Mouse (Mus musculus): ENCODE results near the gene E130308A19Rik. TPM values are rescaled to one million over a fixed set of nuclear protein-coding genes. Genes with fewer than 3 reads are reported as not detected.
A peak's percentile ranks its signal among the peaks of the same experiment; 100 is the strongest.

E130308A19Rik gene
- polyA plus RNA-seq, 1 experiment from 2014 or later, result 37.3 TPM

- Histone ChIP-seq H3K27me3 (replicated peaks; ENCODE audit: control insufficient read depth, insufficient read depth, low read length) (no peaks in the 10 kb centered on the region), H3K36me3 (ENCODE audit: control insufficient read depth, insufficient read depth, low read length) (no peaks in the 10 kb centered on the region), H3K4me2 (ENCODE audit: low read length) (peak overlapping the region; percentile 28; the same call in 1 of the 2 replicates), H3K9ac (ENCODE audit: low read depth, low read length) (no peak overlapping the region), H3K4me3 (ENCODE audit: low read length) (no peak overlapping the region), H3K9me3 (ENCODE audit: control insufficient read depth, low read length) (no peaks in the 10 kb centered on the region), H3K4me1 (ENCODE audit: control insufficient read depth, insufficient read depth, low read depth, low read length) (peaks cover 16% of the 10 kb centered on the region), H3K27ac (ENCODE audit: low read depth, low read length) (no peak overlapping the region; the same call in 1 of the 2 replicates)
- WGBS, result 8% methylated on average over 7 of the region's 7 CpGs
- peak; percentile 19; the same call in 1 of the 2 replicates for ATAC-seq
Observed at GRCm38 (mm10) chr4:59629076-59629874, 3.3 kb downstream of the E130308A19Rik start.

GRCm38 (mm10) chr4:59630122-59630521 lies 4.1 kb downstream of the E130308A19Rik start:
- Histone ChIP-seq H3K4me3 (ENCODE audit: low read length) (no peak overlapping the region), H3K4me2 (ENCODE audit: low read length) (no peak overlapping the region), H3K27ac (ENCODE audit: low read depth, low read length) (no peak overlapping the region), H3K27me3 (replicated peaks; ENCODE audit: control insufficient read depth, insufficient read depth, low read length) (no peaks in the 10 kb centered on the region), H3K4me1 (ENCODE audit: control insufficient read depth, insufficient read depth, low read depth, low read length) (peaks cover 16% of the 10 kb centered on the region), H3K9me3 (ENCODE audit: control insufficient read depth, low read length) (no peaks in the 10 kb centered on the region), H3K36me3 (ENCODE audit: control insufficient read depth, insufficient read depth, low read length) (no peaks in the 10 kb centered on the region), H3K9ac (ENCODE audit: low read depth, low read length) (no peak overlapping the region)
- 43% methylated on average over 9 of the region's 9 CpGs for WGBS
- ATAC-seq, result no peak

- peaks cover 2% of the 10 kb centered on the region for H3K4me1 ChIP-seq (ENCODE audit: control insufficient read depth, insufficient read depth, low read depth, low read length)
- no peak for ATAC-seq
Observed at GRCm38 (mm10) chr4:59634532-59634931, 8.5 kb downstream of the E130308A19Rik start.

GRCm38 (mm10) chr4:59639163-59639562 lies 13.2 kb downstream of the E130308A19Rik start:
- no peaks in the 10 kb centered on the region; the same call in none of the 2 replicates for H3K4me1 ChIP-seq (ENCODE audit: control insufficient read depth, insufficient read depth, low read depth, low read length)
- H3K9me3 ChIP-seq (ENCODE audit: control insufficient read depth, low read length), result no peaks in the 10 kb centered on the region
- ATAC-seq, result no peak
- no peak overlapping the region for H3K4me3 ChIP-seq (ENCODE audit: low read length)
- H3K27ac ChIP-seq (ENCODE audit: low read depth, low read length), result no peak overlapping the region
- H3K27me3 ChIP-seq (replicated peaks; ENCODE audit: control insufficient read depth, insufficient read depth, low read length), result no peaks in the 10 kb centered on the region
- no peak overlapping the region for H3K9ac ChIP-seq (ENCODE audit: low read depth, low read length)
- no peak overlapping the region for H3K4me2 ChIP-seq (ENCODE audit: low read length)
- H3K36me3 ChIP-seq (ENCODE audit: control insufficient read depth, insufficient read depth, low read length), result no peaks in the 10 kb centered on the region

More at GRCm38 (mm10) chr4:59634532-59634931, 8.5 kb downstream of the E130308A19Rik start:
- H3K27me3 ChIP-seq (replicated peaks; ENCODE audit: control insufficient read depth, insufficient read depth, low read length), result no peaks in the 10 kb centered on the region
- H3K9me3 ChIP-seq (ENCODE audit: control insufficient read depth, low read length), result no peaks in the 10 kb centered on the region
- WGBS, result 61% methylated on average over 1 of the region's 1 CpGs
- H3K27ac ChIP-seq (ENCODE audit: low read depth, low read length), result no peak overlapping the region
- no peaks in the 10 kb centered on the region for H3K36me3 ChIP-seq (ENCODE audit: control insufficient read depth, insufficient read depth, low read length)
- H3K9ac ChIP-seq (ENCODE audit: low read depth, low read length), result no peak overlapping the region
- no peak overlapping the region for H3K4me2 ChIP-seq (ENCODE audit: low read length)
- no peak overlapping the region for H3K4me3 ChIP-seq (ENCODE audit: low read length)

GRCm38 (mm10) chr4:59640720-59641119 lies 14.7 kb downstream of the E130308A19Rik start:
- 92% methylated on average over 2 of the region's 2 CpGs for WGBS
- no peak overlapping the region for H3K4me2 ChIP-seq (ENCODE audit: low read length)
- H3K9ac ChIP-seq (ENCODE audit: low read depth, low read length), result no peak overlapping the region
- H3K27me3 ChIP-seq (replicated peaks; ENCODE audit: control insufficient read depth, insufficient read depth, low read length), result no peaks in the 10 kb centered on the region
- H3K4me1 ChIP-seq (ENCODE audit: control insufficient read depth, insufficient read depth, low read depth, low read length), result peaks cover 3% of the 10 kb centered on the region
- ATAC-seq, result no peak
- H3K36me3 ChIP-seq (ENCODE audit: control insufficient read depth, insufficient read depth, low read length), result no peaks in the 10 kb centered on the region
- no peak overlapping the region for H3K4me3 ChIP-seq (ENCODE audit: low read length)
- H3K27ac ChIP-seq (ENCODE audit: low read depth, low read length), result no peak overlapping the region
- H3K9me3 ChIP-seq (ENCODE audit: control insufficient read depth, low read length), result no peaks in the 10 kb centered on the region

GRCm38 (mm10) chr4:59642039-59642438 lies 16.0 kb downstream of the E130308A19Rik start:
- H3K27ac ChIP-seq (ENCODE audit: low read depth, low read length), result no peak overlapping the region
- no peak overlapping the region for H3K9ac ChIP-seq (ENCODE audit: low read depth, low read length)
- no peaks in the 10 kb centered on the region for H3K9me3 ChIP-seq (ENCODE audit: control insufficient read depth, low read length)
- H3K36me3 ChIP-seq (ENCODE audit: control insufficient read depth, insufficient read depth, low read length), result no peaks in the 10 kb centered on the region
- H3K4me3 ChIP-seq (ENCODE audit: low read length), result no peak overlapping the region
- ATAC-seq, result no peak
- H3K4me1 ChIP-seq (ENCODE audit: control insufficient read depth, insufficient read depth, low read depth, low read length), result peaks cover 3% of the 10 kb centered on the region
- H3K27me3 ChIP-seq (replicated peaks; ENCODE audit: control insufficient read depth, insufficient read depth, low read length), result no peaks in the 10 kb centered on the region
- WGBS, result 86% methylated on average over 3 of the region's 3 CpGs
- no peak overlapping the region for H3K4me2 ChIP-seq (ENCODE audit: low read length)

- H3K4me1 ChIP-seq (ENCODE audit: control insufficient read depth, insufficient read depth, low read depth, low read length), result peaks cover 3% of the 10 kb centered on the region
- no peak overlapping the region for H3K4me3 ChIP-seq (ENCODE audit: low read length)
- no peak for ATAC-seq
- H3K9ac ChIP-seq (ENCODE audit: low read depth, low read length), result no peak overlapping the region
- H3K9me3 ChIP-seq (ENCODE audit: control insufficient read depth, low read length), result no peaks in the 10 kb centered on the region
- no peaks in the 10 kb centered on the region for H3K27me3 ChIP-seq (replicated peaks; ENCODE audit: control insufficient read depth, insufficient read depth, low read length)
- H3K36me3 ChIP-seq (ENCODE audit: control insufficient read depth, insufficient read depth, low read length), result no peaks in the 10 kb centered on the region
- WGBS, result 92% methylated on average over 2 of the region's 2 CpGs
- H3K4me2 ChIP-seq (ENCODE audit: low read length), result no peak overlapping the region
- H3K27ac ChIP-seq (ENCODE audit: low read depth, low read length), result no peak overlapping the region
Observed at GRCm38 (mm10) chr4:59642657-59643056, 16.6 kb downstream of the E130308A19Rik start.

- Histone ChIP-seq H3K9me3 (ENCODE audit: control insufficient read depth, low read length) (no peaks in the 10 kb centered on the region), H3K27ac (ENCODE audit: low read depth, low read length) (no peak overlapping the region), H3K9ac (ENCODE audit: low read depth, low read length) (no peak overlapping the region), H3K4me1 (ENCODE audit: control insufficient read depth, insufficient read depth, low read depth, low read length) (peaks cover 3% of the 10 kb centered on the region; the same call in 1 of the 2 replicates), H3K4me3 (ENCODE audit: low read length) (no peak overlapping the region), H3K27me3 (replicated peaks; ENCODE audit: control insufficient read depth, insufficient read depth, low read length) (no peaks in the 10 kb centered on the region), H3K36me3 (ENCODE audit: control insufficient read depth, insufficient read depth, low read length) (no peaks in the 10 kb centered on the region), H3K4me2 (ENCODE audit: low read length) (no peak overlapping the region)
- no peak for ATAC-seq
- 84% methylated on average over 3 of the region's 3 CpGs for WGBS
Observed at GRCm38 (mm10) chr4:59644431-59644830, 18.4 kb downstream of the E130308A19Rik start.

GRCm38 (mm10) chr4:59644992-59645391 lies 19.0 kb downstream of the E130308A19Rik start:
- no peaks in the 10 kb centered on the region for H3K36me3 ChIP-seq (ENCODE audit: control insufficient read depth, insufficient read depth, low read length)
- 46% methylated on average over 4 of the region's 4 CpGs for WGBS
- no peak overlapping the region for H3K27ac ChIP-seq (ENCODE audit: low read depth, low read length)
- no peak overlapping the region for H3K4me2 ChIP-seq (ENCODE audit: low read length)
- H3K9ac ChIP-seq (ENCODE audit: low read depth, low read length), result no peak overlapping the region
- no peak overlapping the region for H3K4me3 ChIP-seq (ENCODE audit: low read length)
- no peak; the same call in 1 of the 2 replicates for ATAC-seq
- peaks cover 3% of the 10 kb centered on the region; the same call in 1 of the 2 replicates for H3K4me1 ChIP-seq (ENCODE audit: control insufficient read depth, insufficient read depth, low read depth, low read length)
- H3K27me3 ChIP-seq (replicated peaks; ENCODE audit: control insufficient read depth, insufficient read depth, low read length), result no peaks in the 10 kb centered on the region
- no peaks in the 10 kb centered on the region for H3K9me3 ChIP-seq (ENCODE audit: control insufficient read depth, low read length)

Data from hindbrain, embryonic 16.5 days (tissue).